Mouse (Mus musculus) kidney, adult 2 months (tissue): ENCODE data around the gene Rsph1. TPM values are rescaled to one million over a fixed set of nuclear protein-coding genes. Genes with fewer than 3 reads are reported as not detected.

Experiments used
- DNase-seq: peaks from one replicate; pipeline ENCODE4 v3.0.0; 2021
- H3K27ac ChIP-seq: fragments of 200-500 bp; 2 replicates; pipeline ENCODE4 v1.5.1; 2012; ENCODE audit warnings: low read depth, low read length, control low read depth, inconsistent platforms; ENCODE audit not compliant: insufficient read depth
- H3K27me3 ChIP-seq: fragments of 200-500 bp; replicated peaks from 2 replicates; pipeline ENCODE4 v1.6.1; 2012; ENCODE audit warnings: mild to moderate bottlenecking, moderate library complexity, low read length, inconsistent platforms; ENCODE audit not compliant: control insufficient read depth, insufficient read depth
- H3K36me3 ChIP-seq: fragments of 200-500 bp; 2 replicates; pipeline ENCODE4 v1.6.1; 2012; ENCODE audit warnings: mild to moderate bottlenecking, moderate library complexity, low read length, inconsistent platforms; ENCODE audit not compliant: control insufficient read depth, insufficient read depth
- H3K4me1 ChIP-seq: fragments of 200-500 bp; 2 replicates; pipeline ENCODE4 v1.6.1; 2011; ENCODE audit warnings: low read length; ENCODE audit not compliant: control insufficient read depth, insufficient read depth
- H3K4me3 ChIP-seq: fragments of 200-500 bp; 2 replicates; pipeline ENCODE4 v1.5.1; 2011; ENCODE audit warnings: mild to moderate bottlenecking, low read depth, low read length, control low read depth; ENCODE audit not compliant: insufficient read depth
- CTCF ChIP-seq: fragments of 200-500 bp; conservative IDR thresholded peaks from 2 replicates; pipeline ENCODE4 v1.5.1; 2011; ENCODE audit warnings: low read depth, mild to moderate bottlenecking, control low read depth, low read length, moderate library complexity, mixed read lengths; ENCODE audit not compliant: insufficient read depth, insufficient read length
- POLR2A ChIP-seq: fragments of 200-500 bp; IDR thresholded peaks from one replicate; pipeline ENCODE4 v1.6.1; 2011; ENCODE audit warnings: low read depth, low read length, control low read depth
- WGBS: fragments of 180-500 bp; shearing (Covaris S2); methylation state at CpG from one replicate; pipeline ENCODE4 v1.1.7; 2018; 5-methylcytosine and 5-hydroxymethylcytosine counted together
- polyA plus RNA-seq: library from polyadenylated mRNA; depleted of rRNA; stranded (reverse); fragments of >200 nt; gene quantifications from 2 replicates; pipeline ENCODE4 v1.2.3, GENCODE M21; 2012

The Rsph1 gene
- polyA plus RNA-seq, 1 experiment = 1.1 TPM

DNA sequence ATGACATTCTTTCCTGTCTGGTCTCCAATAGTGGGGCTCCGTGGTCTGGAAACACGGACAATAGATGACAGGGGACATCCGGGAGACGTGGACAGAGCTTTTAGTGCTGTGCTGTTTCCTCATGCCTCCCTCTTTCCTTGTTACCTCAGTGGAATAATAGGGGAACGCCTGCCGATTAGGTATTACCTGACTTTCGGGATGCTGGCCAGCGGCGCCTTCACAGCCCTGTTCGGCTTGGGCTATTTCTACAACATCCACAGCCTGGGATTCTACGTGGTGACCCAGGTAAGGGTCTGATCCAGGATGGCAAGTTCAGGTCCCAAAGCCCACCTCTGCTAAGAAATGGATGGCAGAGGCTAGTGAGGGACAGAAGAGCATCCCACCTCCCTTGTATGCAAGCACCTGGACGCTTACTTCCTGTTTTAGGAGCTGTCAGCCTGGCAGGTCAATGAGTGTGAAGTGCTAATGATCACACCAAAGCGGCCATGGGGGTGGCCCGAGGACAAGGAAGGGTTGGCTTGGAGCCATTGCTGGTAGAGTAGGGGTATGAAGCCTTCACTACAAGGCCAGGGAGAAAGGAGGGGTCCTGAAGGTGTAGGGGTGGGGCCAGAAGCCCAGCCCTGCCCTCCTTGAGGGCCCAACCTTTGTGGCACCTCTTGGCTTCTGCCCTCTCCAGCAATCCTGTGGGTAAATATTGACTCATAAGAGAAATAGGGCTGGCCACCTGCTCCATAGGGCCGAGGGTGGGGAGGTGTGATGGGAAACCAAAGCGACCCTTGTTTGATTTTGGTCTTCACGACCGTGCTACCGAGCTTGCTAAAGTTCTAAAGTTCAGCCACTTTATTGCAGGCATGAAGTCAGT is 42.0 kb upstream of the Rsph1 start:
- WGBS = 80% methylated on average over 19 of the region's 19 CpGs
- peaks cover 6% of the 10 kb centered on the region for H3K4me1 ChIP-seq
- TF ChIP-seq CTCF (no peak), POLR2A (no peak)
- peak; percentile 59 for DNase-seq
- no peaks in the 10 kb centered on the region for H3K36me3 ChIP-seq
- no peak overlapping the region; the same call in 1 of the 2 replicates for H3K27ac ChIP-seq
- H3K27me3 ChIP-seq = no peaks in the 10 kb centered on the region
- no peak overlapping the region for H3K4me3 ChIP-seq

DNA sequence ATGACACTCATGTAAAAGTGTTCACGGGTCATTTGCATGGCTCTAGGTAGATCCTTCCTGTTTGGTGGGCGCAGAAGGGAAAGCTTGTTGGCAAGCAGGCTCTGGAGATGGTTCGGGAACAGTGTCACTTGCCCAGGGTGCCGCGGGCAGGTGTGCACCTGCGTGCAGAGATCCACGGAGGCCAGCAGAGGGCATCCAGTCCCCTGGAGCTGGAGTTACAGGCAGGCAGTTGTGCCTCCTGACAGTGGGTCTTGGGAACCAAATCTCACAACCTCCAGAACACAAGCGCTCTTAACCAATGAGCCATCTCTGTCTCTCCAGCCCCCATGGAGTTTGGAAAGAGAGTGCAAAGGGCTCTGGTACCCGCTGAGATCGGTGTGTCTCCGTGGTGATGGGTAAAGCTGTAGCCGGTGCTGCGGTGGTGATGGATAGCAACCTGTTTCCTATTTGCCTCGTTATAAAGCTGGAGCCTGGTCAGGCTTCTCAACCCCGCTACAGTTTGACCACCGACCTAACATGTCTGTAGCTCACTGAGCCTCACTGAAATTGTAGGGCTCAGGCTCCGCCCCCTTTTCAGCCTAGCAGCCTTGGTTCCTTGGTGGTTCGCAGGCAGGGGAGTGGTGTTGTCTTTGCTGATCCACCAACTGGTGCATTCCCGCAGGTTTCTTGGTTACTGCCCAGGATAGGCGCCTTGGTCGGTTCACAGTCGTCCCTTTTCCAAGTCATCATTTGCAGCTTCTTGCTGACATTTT is 40.5 kb upstream of the Rsph1 start:
- Histone ChIP-seq H3K27ac (no peak overlapping the region), H3K27me3 (no peaks in the 10 kb centered on the region), H3K4me3 (no peak overlapping the region), H3K4me1 (peaks cover 2% of the 10 kb centered on the region), H3K36me3 (no peaks in the 10 kb centered on the region)
- no peak for DNase-seq
- TF ChIP-seq CTCF (peak; percentile 62), POLR2A (no peak)
- WGBS = 65% methylated on average over 22 of the region's 22 CpGs

DNA sequence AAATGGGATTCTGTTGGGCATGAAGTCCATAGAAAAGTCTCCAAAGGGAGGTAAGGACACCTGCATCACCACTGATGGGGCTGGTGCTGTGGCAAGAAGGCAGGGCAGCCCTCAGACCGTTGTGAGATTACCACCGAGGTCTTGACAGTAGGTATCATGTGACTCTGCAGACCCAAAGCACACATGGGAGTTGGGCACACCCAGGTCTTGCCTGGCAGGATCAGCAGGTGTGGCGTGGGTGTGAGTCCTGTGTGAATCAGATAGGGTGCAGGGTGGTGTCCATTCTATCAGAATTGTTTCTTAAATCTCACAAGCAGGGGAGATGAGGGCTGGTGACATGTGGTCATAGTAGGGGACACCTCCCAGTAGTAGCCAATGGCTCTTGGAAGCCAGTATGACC is 39.8 kb upstream of the Rsph1 start:
- no peaks in the 10 kb centered on the region for H3K27me3 ChIP-seq
- no peak for DNase-seq
- H3K4me3 ChIP-seq = no peak overlapping the region
- TF ChIP-seq POLR2A = no peak
- no peak for TF ChIP-seq CTCF
- WGBS = 90% methylated on average over 3 of the region's 3 CpGs
- H3K36me3 ChIP-seq = no peaks in the 10 kb centered on the region
- H3K27ac ChIP-seq = no peak overlapping the region
- no peaks in the 10 kb centered on the region; the same call in 1 of the 2 replicates for H3K4me1 ChIP-seq

DNA sequence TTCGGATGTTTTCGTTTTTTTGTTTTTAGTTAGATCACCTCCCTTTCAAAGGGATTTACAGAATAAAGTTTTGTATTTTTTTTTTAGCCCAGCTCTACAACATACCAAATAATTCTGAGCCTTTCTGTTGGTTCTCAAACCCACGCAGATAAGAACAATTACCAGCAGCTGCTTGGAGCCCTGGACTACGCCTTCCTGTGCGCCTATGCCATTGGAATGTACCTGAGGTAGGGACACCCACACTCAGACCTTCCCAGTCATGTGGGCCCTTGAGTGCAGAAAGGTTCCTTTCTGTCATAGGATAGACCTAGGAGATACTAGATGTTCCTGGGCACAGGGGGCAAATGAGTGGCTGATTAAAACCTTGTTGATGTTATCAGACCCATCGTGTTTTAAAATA is 38.8 kb upstream of the Rsph1 start:
- TF ChIP-seq POLR2A (no peak), CTCF (no peak)
- DNase-seq = no peak
- WGBS = 61% methylated on average over 6 of the region's 6 CpGs
- Histone ChIP-seq H3K4me1 (no peaks in the 10 kb centered on the region; the same call in 1 of the 2 replicates), H3K36me3 (no peaks in the 10 kb centered on the region), H3K27ac (no peak overlapping the region), H3K27me3 (no peaks in the 10 kb centered on the region), H3K4me3 (no peak overlapping the region)

DNA sequence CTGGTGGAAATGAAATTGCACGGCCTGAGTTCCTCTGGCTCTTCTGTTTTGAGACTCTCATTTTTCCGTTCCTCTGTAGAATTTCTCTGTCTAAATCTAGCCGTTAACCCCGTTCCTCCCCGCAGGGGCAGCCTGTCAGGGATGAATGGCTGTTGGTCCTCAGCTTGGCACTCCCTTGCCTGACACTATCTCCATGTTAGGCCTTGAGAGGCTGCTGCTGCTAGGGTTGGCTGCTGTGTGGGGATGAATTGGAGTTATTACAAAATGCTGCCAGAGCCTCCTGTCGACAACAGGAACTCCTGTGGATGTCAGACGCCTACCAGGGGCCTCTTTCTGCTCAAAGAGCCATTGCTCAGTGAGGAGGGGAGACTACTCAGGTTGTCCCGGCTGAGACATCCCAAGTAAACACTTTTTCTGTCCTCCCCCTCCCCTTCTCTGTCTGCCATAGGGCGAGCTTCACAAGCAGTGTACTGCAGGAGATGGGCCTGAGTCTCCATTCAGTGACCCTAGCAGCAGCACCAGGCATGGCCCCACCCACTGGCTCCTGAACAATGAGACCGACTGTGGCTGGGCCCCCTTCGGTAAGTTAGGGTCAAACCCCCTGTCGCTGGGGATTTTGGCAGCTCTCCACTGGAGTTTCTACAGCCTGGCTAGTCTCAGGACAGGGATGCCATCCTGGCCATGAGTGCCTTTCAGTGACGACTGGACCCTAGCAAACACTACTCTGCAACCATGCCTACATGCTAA is 38.0 kb upstream of the Rsph1 start:
- Histone ChIP-seq H3K4me3 (no peak overlapping the region), H3K27me3 (no peaks in the 10 kb centered on the region), H3K4me1 (no peaks in the 10 kb centered on the region; the same call in 1 of the 2 replicates), H3K36me3 (no peaks in the 10 kb centered on the region), H3K27ac (no peak overlapping the region)
- TF ChIP-seq CTCF (no peak), POLR2A (no peak)
- no peak for DNase-seq
- WGBS = 55% methylated on average over 13 of the region's 13 CpGs

DNA sequence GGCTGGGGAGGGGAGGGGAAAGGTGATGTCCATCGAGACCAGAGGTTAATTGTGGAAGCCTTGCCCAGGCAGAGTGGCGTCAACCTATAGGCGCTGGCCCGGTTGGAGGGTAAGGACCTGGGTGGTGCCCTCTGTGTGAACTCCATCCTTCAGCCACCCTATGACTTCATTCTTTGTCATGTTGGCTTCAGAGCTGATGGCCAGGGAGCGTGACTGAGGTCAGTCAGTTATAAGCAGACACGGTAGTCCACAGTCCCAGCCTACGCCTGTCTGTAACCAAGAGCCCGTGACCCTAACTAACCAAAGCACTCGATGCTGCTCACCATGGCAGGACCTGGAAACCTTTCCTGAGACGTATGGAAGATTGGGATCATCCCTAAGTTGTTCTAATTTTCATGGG is 35.5 kb upstream of the Rsph1 start:
- TF ChIP-seq CTCF = no peak
- 66% methylated on average over 10 of the region's 10 CpGs for WGBS
- Histone ChIP-seq H3K4me3 (no peak overlapping the region), H3K27ac (no peak overlapping the region), H3K4me1 (no peaks in the 10 kb centered on the region), H3K36me3 (no peaks in the 10 kb centered on the region), H3K27me3 (no peaks in the 10 kb centered on the region)
- no peak for DNase-seq

DNA sequence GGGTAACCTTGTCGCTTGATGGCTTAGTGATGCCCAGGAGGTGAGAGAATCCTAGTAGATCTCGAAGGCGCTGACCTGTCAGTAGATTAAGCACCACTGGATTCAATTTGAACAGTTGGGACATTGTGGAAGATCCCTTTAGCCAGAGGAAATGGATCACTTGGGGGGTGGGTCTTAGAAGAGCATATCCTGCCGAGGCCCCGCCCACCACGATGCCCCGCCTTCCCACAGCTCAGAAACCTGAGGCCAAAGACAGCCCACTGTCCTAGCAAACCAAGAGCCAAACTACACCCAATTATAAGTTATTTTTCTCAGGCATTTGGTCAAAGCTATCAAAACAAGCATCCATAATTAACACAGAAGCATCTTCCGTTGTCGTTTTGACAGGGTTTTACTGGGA is 33.9 kb upstream of the Rsph1 start:
- no peak for TF ChIP-seq CTCF
- TF ChIP-seq POLR2A = no peak
- Histone ChIP-seq H3K27me3 (no peaks in the 10 kb centered on the region), H3K27ac (no peak overlapping the region), H3K4me3 (no peak overlapping the region), H3K36me3 (no peaks in the 10 kb centered on the region), H3K4me1 (no peaks in the 10 kb centered on the region)
- WGBS = 79% methylated on average over 9 of the region's 9 CpGs
- DNase-seq = no peak
